Mouse (Mus musculus): ENCODE measurements around the gene Glis3. TPM values are rescaled to one million over a fixed set of nuclear protein-coding genes. Genes with fewer than 3 reads are reported as not detected.
A peak's percentile ranks its signal among the peaks of the same experiment; 100 is the strongest.

The Glis3 gene
- 7.1 and 7.9 TPM in 2 replicates for polyA plus RNA-seq (2014; fragmentation: Nextera tagmentation; extraction: Ambion mirVana)

GRCm38 (mm10) chr19:28679776-28680391, at the start of gene Glis3:
Gene Glis3 (minus strand): TSS chr19:28680077.
- no peaks in the 10 kb centered on the region for H3K9me3 ChIP-seq (ENCODE audit: control insufficient read depth, low read length)
- H3K4me2 ChIP-seq (replicated peaks; ENCODE audit: low read depth, low read length): peak within 1 kb of the TSS; percentile 99
- WGBS: under 1% methylated on average over 63 of the region's 66 CpGs
- H3K4me1 ChIP-seq (ENCODE audit: control insufficient read depth, insufficient read depth, low read length): peaks cover 21% of the 10 kb centered on the region; the same call in 1 of the 2 replicates
- ATAC-seq (ENCODE audit: low FRiP score, low TSS enrichment): peak; percentile 93
- peaks cover 14% of the 10 kb centered on the region for H3K27me3 ChIP-seq (ENCODE audit: control insufficient read depth, insufficient read depth, low read length)
- H3K9ac ChIP-seq (ENCODE audit: low read depth, low read length): peak within 1 kb of the TSS; percentile 72
- H3K36me3 ChIP-seq (ENCODE audit: control insufficient read depth, insufficient read depth, low read length): no peaks in the 10 kb centered on the region
- H3K4me3 ChIP-seq (ENCODE audit: low read length): peak within 1 kb of the TSS; percentile 71
- peak within 1 kb of the TSS; percentile 59; the same call in 1 of the 2 replicates for H3K27ac ChIP-seq (ENCODE audit: low read depth, low read length)

DNA sequence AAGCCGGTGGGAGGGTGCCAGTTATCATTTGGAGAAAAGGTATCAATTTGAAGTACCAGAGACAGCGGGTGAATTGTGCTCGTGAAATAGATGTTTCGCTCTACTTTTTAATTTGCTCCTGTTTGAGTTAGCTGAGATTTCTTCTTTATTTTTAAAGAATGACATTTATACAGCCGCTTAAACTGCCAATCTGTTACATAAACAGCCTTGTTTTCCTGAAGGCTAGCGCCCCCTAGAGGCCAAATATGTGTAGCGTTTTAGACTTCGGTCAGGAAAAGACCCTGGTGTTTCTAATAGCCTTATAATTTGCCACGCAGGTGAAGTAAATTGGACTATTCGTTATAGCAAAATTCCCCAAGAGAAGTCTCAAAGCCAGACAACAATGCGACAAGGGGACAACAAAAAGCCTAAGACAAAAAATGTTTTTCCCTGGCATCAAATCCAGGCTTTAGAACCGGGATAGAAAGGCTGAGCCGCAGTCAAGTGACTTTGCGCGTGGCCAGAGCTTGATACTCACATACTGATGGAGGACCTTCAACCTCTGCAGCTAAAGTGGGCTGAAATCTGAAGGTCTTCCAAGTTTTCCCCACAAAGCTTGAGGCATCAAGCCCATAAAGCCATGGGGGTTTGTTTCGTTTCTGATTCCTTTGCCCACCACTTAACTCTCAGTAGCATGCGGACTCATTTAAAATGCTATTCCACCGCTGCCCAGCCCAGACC, 46.4 kb upstream of the Glis3 start:
- Histone ChIP-seq H3K4me3 (ENCODE audit: low read length) (no peak overlapping the region), H3K4me1 (ENCODE audit: control insufficient read depth, insufficient read depth, low read length) (no peaks in the 10 kb centered on the region), H3K36me3 (ENCODE audit: control insufficient read depth, insufficient read depth, low read length) (no peaks in the 10 kb centered on the region), H3K9me3 (ENCODE audit: control insufficient read depth, low read length) (no peaks in the 10 kb centered on the region), H3K27ac (ENCODE audit: low read depth, low read length) (no peak overlapping the region), H3K4me2 (replicated peaks; ENCODE audit: low read depth, low read length) (no peak overlapping the region), H3K9ac (ENCODE audit: low read depth, low read length) (no peak overlapping the region), H3K27me3 (ENCODE audit: control insufficient read depth, insufficient read depth, low read length) (no peaks in the 10 kb centered on the region)
- 58% methylated on average over 18 of the region's 18 CpGs for WGBS
- no peak for ATAC-seq (ENCODE audit: low FRiP score, low TSS enrichment)

DNA sequence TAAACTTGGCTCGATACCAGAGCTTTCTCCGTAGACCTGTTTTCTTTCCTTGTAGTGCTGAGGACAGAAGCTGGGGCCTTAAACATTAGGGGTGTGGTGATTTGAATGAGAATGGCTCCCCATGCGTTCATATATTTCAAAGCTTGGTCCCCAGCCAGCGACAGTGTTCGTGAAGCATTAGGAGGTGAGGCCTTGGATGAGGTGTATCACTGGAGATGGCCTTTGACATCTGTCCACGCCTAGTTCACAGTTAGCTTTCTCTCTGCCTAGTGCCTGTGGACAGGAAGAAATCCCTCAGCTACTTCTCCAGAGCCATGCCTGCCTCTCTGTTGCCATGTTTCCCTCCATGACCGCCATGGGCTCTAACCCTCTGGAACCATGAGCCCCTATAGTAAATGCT, 44.8 kb upstream of the Glis3 start:
- Histone ChIP-seq H3K9ac (ENCODE audit: low read depth, low read length) (no peak overlapping the region), H3K9me3 (ENCODE audit: control insufficient read depth, low read length) (no peaks in the 10 kb centered on the region), H3K4me1 (ENCODE audit: control insufficient read depth, insufficient read depth, low read length) (no peaks in the 10 kb centered on the region), H3K4me2 (replicated peaks; ENCODE audit: low read depth, low read length) (no peak overlapping the region), H3K36me3 (ENCODE audit: control insufficient read depth, insufficient read depth, low read length) (no peaks in the 10 kb centered on the region), H3K27ac (ENCODE audit: low read depth, low read length) (no peak overlapping the region), H3K27me3 (ENCODE audit: control insufficient read depth, insufficient read depth, low read length) (no peaks in the 10 kb centered on the region), H3K4me3 (ENCODE audit: low read length) (no peak overlapping the region)
- WGBS: 84% methylated on average over 7 of the region's 7 CpGs
- ATAC-seq (ENCODE audit: low FRiP score, low TSS enrichment): no peak

DNA sequence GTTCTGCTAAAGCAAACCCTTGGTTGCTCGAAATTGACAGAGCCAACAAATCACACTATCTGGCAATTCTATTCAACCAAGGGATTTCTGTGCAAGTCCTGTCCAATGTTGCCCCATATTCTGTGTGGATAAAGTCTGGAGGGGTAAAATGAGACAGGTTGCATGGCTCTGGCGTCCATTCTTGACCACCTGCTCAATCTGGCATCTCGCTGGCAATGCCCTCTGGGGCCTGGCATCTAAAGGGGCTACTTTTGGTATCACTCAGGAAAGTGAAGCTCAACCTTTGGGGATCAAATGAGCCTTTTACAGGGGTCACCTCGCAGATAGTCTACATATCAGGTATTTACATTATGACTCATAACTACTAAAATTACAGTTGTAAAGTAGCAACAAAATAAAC, 42.7 kb upstream of the Glis3 start:
- Histone ChIP-seq H3K27ac (ENCODE audit: low read depth, low read length) (no peak overlapping the region), H3K9ac (ENCODE audit: low read depth, low read length) (no peak overlapping the region), H3K4me2 (replicated peaks; ENCODE audit: low read depth, low read length) (no peak overlapping the region), H3K36me3 (ENCODE audit: control insufficient read depth, insufficient read depth, low read length) (no peaks in the 10 kb centered on the region), H3K4me1 (ENCODE audit: control insufficient read depth, insufficient read depth, low read length) (no peaks in the 10 kb centered on the region), H3K4me3 (ENCODE audit: low read length) (no peak overlapping the region), H3K27me3 (ENCODE audit: control insufficient read depth, insufficient read depth, low read length) (no peaks in the 10 kb centered on the region), H3K9me3 (ENCODE audit: control insufficient read depth, low read length) (no peaks in the 10 kb centered on the region)
- no peak for ATAC-seq (ENCODE audit: low FRiP score, low TSS enrichment)
- WGBS: 82% methylated on average over 4 of the region's 4 CpGs

GRCm38 (mm10) chr19:28721834-28722233, 42.0 kb upstream of the Glis3 start:
- Histone ChIP-seq H3K27ac (ENCODE audit: low read depth, low read length) (no peak overlapping the region), H3K27me3 (ENCODE audit: control insufficient read depth, insufficient read depth, low read length) (no peaks in the 10 kb centered on the region), H3K9ac (ENCODE audit: low read depth, low read length) (no peak overlapping the region), H3K4me1 (ENCODE audit: control insufficient read depth, insufficient read depth, low read length) (no peaks in the 10 kb centered on the region), H3K9me3 (ENCODE audit: control insufficient read depth, low read length) (no peaks in the 10 kb centered on the region), H3K36me3 (ENCODE audit: control insufficient read depth, insufficient read depth, low read length) (no peaks in the 10 kb centered on the region), H3K4me2 (replicated peaks; ENCODE audit: low read depth, low read length) (no peak overlapping the region), H3K4me3 (ENCODE audit: low read length) (no peak overlapping the region)
- no peak for ATAC-seq (ENCODE audit: low FRiP score, low TSS enrichment)
- WGBS: 86% methylated on average over 10 of the region's 10 CpGs

- Histone ChIP-seq H3K9ac (ENCODE audit: low read depth, low read length) (no peak overlapping the region), H3K4me2 (replicated peaks; ENCODE audit: low read depth, low read length) (no peak overlapping the region), H3K27me3 (ENCODE audit: control insufficient read depth, insufficient read depth, low read length) (no peaks in the 10 kb centered on the region), H3K9me3 (ENCODE audit: control insufficient read depth, low read length) (no peaks in the 10 kb centered on the region), H3K36me3 (ENCODE audit: control insufficient read depth, insufficient read depth, low read length) (no peaks in the 10 kb centered on the region), H3K4me1 (ENCODE audit: control insufficient read depth, insufficient read depth, low read length) (no peaks in the 10 kb centered on the region), H3K4me3 (ENCODE audit: low read length) (no peak overlapping the region), H3K27ac (ENCODE audit: low read depth, low read length) (no peak overlapping the region)
- ATAC-seq (ENCODE audit: low FRiP score, low TSS enrichment): no peak
Observed at GRCm38 (mm10) chr19:28720016-28720415, 40.1 kb upstream of the Glis3 start.

- no peaks in the 10 kb centered on the region for H3K36me3 ChIP-seq (ENCODE audit: control insufficient read depth, insufficient read depth, low read length)
- no peak overlapping the region for H3K4me3 ChIP-seq (ENCODE audit: low read length)
- ATAC-seq (ENCODE audit: low FRiP score, low TSS enrichment): no peak
- H3K4me1 ChIP-seq (ENCODE audit: control insufficient read depth, insufficient read depth, low read length): no peaks in the 10 kb centered on the region
- H3K9ac ChIP-seq (ENCODE audit: low read depth, low read length): no peak overlapping the region
- H3K9me3 ChIP-seq (ENCODE audit: control insufficient read depth, low read length): no peaks in the 10 kb centered on the region
- H3K27ac ChIP-seq (ENCODE audit: low read depth, low read length): no peak overlapping the region
- no peaks in the 10 kb centered on the region for H3K27me3 ChIP-seq (ENCODE audit: control insufficient read depth, insufficient read depth, low read length)
- H3K4me2 ChIP-seq (replicated peaks; ENCODE audit: low read depth, low read length): no peak overlapping the region
- WGBS: 81% methylated on average over 4 of the region's 4 CpGs
Observed at GRCm38 (mm10) chr19:28714674-28715073, 34.8 kb upstream of the Glis3 start.

- no peak overlapping the region for H3K9ac ChIP-seq (ENCODE audit: low read depth, low read length)
- H3K4me3 ChIP-seq (ENCODE audit: low read length): no peak overlapping the region
- no peaks in the 10 kb centered on the region for H3K27me3 ChIP-seq (ENCODE audit: control insufficient read depth, insufficient read depth, low read length)
- H3K27ac ChIP-seq (ENCODE audit: low read depth, low read length): no peak overlapping the region
- no peak overlapping the region for H3K4me2 ChIP-seq (replicated peaks; ENCODE audit: low read depth, low read length)
- H3K36me3 ChIP-seq (ENCODE audit: control insufficient read depth, insufficient read depth, low read length): no peaks in the 10 kb centered on the region
- H3K4me1 ChIP-seq (ENCODE audit: control insufficient read depth, insufficient read depth, low read length): no peaks in the 10 kb centered on the region
- peaks cover 5% of the 10 kb centered on the region; the same call in 1 of the 2 replicates for H3K9me3 ChIP-seq (ENCODE audit: control insufficient read depth, low read length)
- WGBS: 65% methylated on average over 3 of the region's 3 CpGs
- no peak for ATAC-seq (ENCODE audit: low FRiP score, low TSS enrichment)
Observed at GRCm38 (mm10) chr19:28697718-28698117, 17.8 kb upstream of the Glis3 start.

- Histone ChIP-seq H3K9ac (ENCODE audit: low read depth, low read length) (no peak overlapping the region), H3K9me3 (ENCODE audit: control insufficient read depth, low read length) (no peaks in the 10 kb centered on the region), H3K27ac (ENCODE audit: low read depth, low read length) (no peak overlapping the region), H3K4me3 (ENCODE audit: low read length) (no peak overlapping the region), H3K4me1 (ENCODE audit: control insufficient read depth, insufficient read depth, low read length) (0 out of 2 replicates have a peak, but pooled peaks cover 11% of the 10 kb centered on the region), H3K4me2 (replicated peaks; ENCODE audit: low read depth, low read length) (no peak overlapping the region), H3K27me3 (ENCODE audit: control insufficient read depth, insufficient read depth, low read length) (no peaks in the 10 kb centered on the region), H3K36me3 (ENCODE audit: control insufficient read depth, insufficient read depth, low read length) (no peaks in the 10 kb centered on the region)
- no peak; the same call in 1 of the 2 replicates for ATAC-seq (ENCODE audit: low FRiP score, low TSS enrichment)
- 45% methylated on average over 4 of the region's 4 CpGs for WGBS
Observed at GRCm38 (mm10) chr19:28686398-28686797, 6.5 kb upstream of the Glis3 start.

All from kidney, embryonic 14.5 days (tissue).